Mouse (Mus musculus) urinary bladder, postnatal 4 days (tissue): ENCODE measurements around the gene Slc46a1.

Experiments
- DNase-seq, 2 experiments: peaks; one replicate each; pipeline ENCODE4 v3.0.0; 2021 to 2022; ENCODE audit warnings: low spot score in 2 of 2

The Slc46a1 gene

DNA sequence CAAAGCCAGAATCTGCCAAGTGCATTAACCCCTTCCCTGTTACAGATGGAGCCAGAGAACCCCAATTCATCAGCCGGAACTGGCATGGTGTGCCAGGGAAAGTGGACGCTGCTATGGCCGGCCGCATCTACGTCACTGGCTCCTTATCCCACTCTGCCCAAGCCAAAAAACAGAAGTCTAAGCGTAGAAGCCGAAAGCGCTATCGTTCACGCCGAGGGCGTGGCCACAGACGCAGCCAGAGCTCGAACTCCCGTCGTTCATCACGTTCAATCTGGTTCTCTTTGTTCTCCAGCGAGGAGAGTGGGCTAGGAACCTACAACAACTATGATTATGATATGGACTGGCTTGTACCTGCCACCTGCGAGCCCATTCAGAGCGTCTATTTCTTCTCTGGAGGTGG, 36.0 kb downstream of the Slc46a1 start:
- DNase-seq, result no peak

DNA sequence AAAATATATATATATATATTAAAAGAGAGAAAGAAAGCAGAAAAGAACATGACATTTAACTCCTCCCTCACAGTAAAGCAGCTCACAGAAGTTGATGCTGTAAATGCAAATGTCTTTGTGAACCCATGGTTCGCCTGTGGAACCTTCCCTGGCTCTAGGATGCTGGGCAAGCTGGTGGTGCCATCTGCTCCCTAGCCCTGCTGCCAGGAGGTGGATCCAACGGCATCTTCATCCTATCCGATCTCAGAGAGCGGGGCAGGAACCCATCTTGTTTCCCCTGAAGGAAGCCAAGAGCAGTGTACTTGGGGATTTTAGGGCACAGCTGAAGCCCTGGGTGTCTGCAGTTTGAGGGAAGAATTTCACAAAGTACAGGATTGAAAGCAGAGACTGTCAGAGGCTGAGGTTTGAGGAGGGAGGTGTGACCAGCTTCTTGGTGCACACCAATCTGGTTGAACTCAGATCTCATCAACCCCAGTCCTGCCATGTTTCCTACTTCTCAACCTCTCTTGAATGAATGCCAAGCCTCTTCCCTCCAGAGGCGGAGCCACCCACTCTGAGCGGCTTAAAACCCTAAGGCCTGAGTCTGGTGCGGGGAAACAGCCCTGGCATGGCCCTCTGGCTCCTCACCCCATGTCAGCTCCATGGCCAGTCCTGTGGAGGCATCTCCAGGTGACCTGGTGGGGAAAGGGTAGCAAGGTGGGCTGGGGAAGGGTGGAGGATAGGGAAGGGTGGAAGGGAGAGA, 37.6 kb downstream of the Slc46a1 start, which contains the start of gene Sebox:
Gene Sebox (plus strand): TSS at position 539 of the 742 bp plus-strand sequence.
- no peak for DNase-seq

DNA sequence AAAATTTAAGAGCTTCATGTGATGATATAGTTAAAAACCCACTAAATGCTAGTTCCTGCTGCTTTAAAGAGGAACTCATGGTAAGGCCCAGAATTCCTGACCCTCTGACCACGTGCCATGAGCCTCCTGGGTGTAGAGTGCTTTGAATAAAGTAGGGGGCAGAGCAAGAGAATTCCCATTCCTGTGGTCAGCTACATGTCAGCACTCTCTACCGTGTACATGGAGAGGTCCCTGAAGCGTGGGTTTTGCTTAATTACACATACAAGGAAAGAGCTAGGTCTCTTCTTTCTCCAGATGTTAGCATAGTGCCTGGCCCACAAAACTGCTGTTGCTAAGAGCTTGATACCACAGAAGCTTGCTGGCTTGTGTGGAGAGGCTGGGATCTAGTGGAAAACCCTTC, 39.9 kb downstream of the Slc46a1 start:
- no peak for DNase-seq

DNA sequence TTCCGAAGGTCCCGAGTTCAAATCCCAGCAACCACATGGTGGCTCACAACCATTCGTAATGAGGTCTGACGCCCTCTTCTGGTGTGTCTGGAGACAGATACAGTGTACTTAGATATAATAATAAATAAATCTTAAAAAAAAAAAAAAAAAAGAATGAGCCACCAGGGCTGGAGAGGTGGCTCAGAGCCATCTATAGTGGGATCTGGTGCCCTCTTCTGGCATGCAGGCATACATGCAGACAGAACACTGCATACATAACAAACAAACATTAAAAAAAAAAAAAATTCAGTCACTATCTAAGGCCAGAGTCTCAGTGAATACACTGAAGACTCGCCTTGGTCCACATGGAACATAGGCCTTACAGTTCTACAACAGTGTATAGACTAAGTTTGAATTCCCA, 43.7 kb downstream of the Slc46a1 start:
- no peak for DNase-seq

DNA sequence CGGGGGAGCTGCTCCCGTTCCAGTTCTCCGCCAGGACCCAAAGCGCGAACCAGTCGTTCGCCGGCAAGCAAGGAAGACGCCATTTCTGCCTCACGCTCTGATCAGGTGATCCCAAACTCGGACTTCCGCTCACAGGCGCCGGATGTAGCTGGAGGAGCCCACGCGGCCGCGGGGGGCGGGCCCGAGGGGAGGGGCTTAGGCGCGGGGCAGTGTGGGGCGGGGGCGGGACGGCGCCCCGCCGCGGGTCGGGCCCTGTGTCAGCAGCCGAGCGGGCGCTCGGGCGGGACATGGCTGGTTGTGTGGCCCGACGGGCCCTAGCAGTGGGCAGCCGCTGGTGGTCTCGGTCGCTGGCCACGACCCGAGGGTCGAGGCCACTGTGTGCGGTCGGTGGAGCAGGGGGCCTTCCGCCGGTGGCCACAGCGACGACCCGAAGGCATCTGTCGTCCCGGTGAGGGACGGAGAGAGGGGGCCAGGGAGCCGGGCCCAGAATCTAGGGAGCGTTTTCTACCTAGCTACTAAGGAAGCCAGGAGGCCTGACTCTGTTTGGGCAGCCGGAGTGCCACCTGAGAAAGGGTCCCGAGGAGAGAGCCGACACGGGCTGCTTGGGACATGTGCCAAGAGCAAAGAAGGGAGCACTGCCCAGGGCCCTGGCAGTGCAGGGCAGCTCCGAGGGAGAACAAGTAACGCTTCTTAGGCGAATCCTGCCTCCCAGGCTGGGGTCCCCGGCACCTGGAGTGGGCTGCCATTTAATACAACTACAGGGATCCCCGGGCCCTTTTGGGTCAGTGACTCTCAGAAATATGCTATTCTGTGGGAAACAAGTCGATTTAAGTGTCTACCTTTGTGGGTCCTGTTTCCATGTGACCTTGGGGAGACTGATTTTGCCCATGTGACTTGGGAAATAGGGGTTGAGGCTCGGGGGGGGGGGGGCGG, 46.8 kb downstream of the Slc46a1 start, which contains the start of the genes Tmem199 and Poldip2:
Gene Tmem199 (minus strand): TSS at position 148 of the 933 bp plus-strand sequence.
Gene Poldip2 (plus strand): TSS at position 169 of the 933 bp plus-strand sequence.
- DNase-seq, result peak; percentile 86 to 91

DNA sequence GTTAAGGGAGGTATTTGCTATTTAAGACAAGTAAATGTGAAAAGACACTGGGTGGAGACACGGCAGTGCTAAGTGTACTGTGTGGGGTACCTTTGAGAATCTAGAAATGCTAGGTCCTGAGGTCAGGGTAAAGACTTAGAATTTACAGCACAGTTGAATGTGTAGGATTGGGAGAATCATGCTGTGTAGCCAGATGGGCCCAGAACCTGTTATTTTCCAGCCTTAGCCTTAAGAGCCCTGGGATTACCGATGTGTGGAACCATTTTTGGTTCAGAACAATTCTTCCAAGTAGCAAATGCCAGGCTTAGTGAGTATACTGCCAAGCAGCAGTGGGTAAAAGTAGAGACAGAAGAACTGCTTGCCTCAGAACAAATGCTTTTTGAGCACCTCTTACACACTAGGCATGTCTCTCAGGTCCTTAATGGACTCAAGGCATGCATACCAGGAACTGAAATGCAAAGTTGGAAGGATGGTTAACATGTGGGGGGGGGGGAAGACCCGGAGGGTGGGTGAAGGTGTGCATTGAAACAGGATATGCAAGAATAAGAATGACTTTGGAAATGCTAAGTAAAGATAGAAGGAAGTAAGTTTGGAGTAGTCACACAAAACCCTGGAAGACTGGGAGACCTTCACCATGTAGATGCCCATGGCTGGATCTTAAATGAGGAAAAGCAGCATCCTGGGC, 47.8 kb downstream of the Slc46a1 start:
- no peak for DNase-seq

DNA sequence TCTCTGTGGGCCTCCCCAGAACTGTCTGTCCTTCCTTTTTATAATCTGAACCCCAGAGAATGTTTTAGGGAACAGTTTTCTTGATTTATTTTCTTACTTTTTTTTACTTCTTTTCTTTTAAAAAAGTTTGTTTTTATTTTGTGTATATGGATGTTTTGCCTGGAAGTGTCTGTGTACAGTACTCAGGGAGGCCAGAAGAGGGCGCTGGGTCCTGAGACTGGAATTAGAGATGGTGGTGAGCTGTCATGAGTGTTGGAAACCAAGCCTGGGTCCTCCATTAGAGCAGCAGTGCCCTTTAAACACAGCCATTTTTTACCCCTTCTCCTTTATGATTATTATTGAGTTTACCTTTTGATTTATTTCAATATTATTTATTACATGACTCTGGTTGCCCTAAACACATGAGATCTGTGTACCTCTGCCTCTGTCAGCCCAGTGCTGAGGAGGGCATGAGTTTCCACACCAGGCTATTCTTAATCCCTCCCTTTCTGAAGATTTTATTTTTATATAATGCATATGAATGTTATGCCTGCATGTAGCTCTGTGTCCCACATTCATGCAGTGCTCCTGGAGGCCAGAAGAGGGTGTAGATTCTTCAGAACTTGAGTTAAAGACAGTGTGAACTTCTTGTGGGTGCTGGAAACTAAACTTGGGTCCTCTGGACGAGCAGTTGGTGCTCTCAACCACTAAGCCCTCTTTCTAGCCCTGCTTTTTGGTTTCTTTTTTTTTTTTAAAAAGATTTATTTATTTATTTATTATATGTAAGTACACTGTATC, 50.2 kb downstream of the Slc46a1 start:
- no peak for DNase-seq

DNA sequence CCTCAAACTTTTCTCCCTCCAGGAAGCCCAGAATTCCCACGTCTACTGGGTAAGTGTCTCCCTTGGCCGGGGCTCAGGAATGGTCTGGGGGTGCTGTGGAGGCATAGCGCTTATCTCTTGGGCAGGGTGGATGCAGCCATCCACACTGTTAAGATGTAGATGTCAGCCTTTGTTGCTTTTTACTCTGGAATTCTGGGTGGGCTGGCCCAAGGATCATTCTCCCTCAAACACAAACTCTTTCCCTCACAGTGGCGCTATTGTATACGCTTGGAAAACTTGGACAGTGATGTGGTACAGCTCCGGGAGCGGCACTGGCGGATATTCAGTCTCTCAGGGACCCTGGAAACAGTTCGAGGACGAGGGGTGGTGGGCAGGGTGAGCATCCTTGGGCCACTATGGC, 53.4 kb downstream of the Slc46a1 start:
- DNase-seq, result no peak
